Mouse (Mus musculus) liver, adult 2 months (tissue): Measurements from ENCODE around the gene Scn3b. TPM values are rescaled to one million over a fixed set of nuclear protein-coding genes. Genes with fewer than 3 reads are reported as not detected.

ENCODE experiments used
- DNase-seq: peaks from one replicate; pipeline ENCODE4 v3.0.0-alpha.2; 2011; ENCODE audit warnings: low read depth, low spot score; ENCODE audit errors: extremely low read depth
- H3K27ac ChIP-seq: fragments of 200-500 bp; replicated peaks from 2 replicates; pipeline ENCODE4 v1.5.1; 2012; ENCODE audit warnings: low read depth, mild to moderate bottlenecking, control low read depth, inconsistent platforms, low read length; ENCODE audit not compliant: insufficient read depth
- H3K27me3 ChIP-seq: fragments of 200-500 bp; 2 replicates; pipeline ENCODE4 v1.6.1; 2012; ENCODE audit warnings: mild to moderate bottlenecking, moderate library complexity, low read length, inconsistent platforms; ENCODE audit not compliant: control insufficient read depth, insufficient read depth
- H3K36me3 ChIP-seq: fragments of 200-500 bp; 2 replicates; pipeline ENCODE4 v1.6.1; 2012; ENCODE audit warnings: low read length, inconsistent platforms; ENCODE audit not compliant: control insufficient read depth, insufficient read depth
- H3K4me1 ChIP-seq: fragments of 200-500 bp; 2 replicates; pipeline ENCODE4 v1.6.1; 2011; ENCODE audit warnings: low read length; ENCODE audit not compliant: control insufficient read depth, insufficient read depth
- H3K4me3 ChIP-seq: fragments of 200-500 bp; 2 replicates; pipeline ENCODE4 v1.5.1; 2011; ENCODE audit warnings: low read depth, mild to moderate bottlenecking, control low read depth, low read length, moderate library complexity; ENCODE audit not compliant: insufficient read depth
- H3K79me2 ChIP-seq: fragments of 200-500 bp; 2 replicates; pipeline ENCODE4 v1.6.1; 2012; ENCODE audit warnings: inconsistent platforms, mild to moderate bottlenecking, low read length, moderate library complexity; ENCODE audit not compliant: control insufficient read depth, insufficient read depth
- H3K9ac ChIP-seq: fragments of 200-500 bp; 2 replicates; pipeline ENCODE4 v1.6.1; 2012; ENCODE audit warnings: low read depth, mild to moderate bottlenecking, control low read depth, inconsistent platforms, low read length
- CTCF ChIP-seq: fragments of 200-500 bp; IDR thresholded peaks from 2 replicates; pipeline ENCODE4 v1.5.1; 2011; ENCODE audit warnings: low read depth, low read length, control low read depth
- POLR2A ChIP-seq: fragments of 200-500 bp; IDR thresholded peaks from 2 replicates; pipeline ENCODE4 v1.6.1; 2011; ENCODE audit warnings: low read length, control low read depth; ENCODE audit not compliant: insufficient read depth; ENCODE audit errors: extremely low read depth
- WGBS: fragments of 180-500 bp; shearing (Covaris S2); methylation state at CpG from one replicate; pipeline ENCODE4 v1.1.7; 2018; 5-methylcytosine and 5-hydroxymethylcytosine counted together
- polyA plus RNA-seq: library from polyadenylated mRNA; depleted of rRNA; stranded (reverse); fragments of >200 nt; gene quantifications from 2 replicates; pipeline ENCODE4 v1.2.3, GENCODE M21; 2012
- total RNA-seq: library from RNA; depleted of rRNA; stranded (reverse); fragments of >200 nt; gene quantifications from 2 replicates; pipeline ENCODE4 v1.2.3, GENCODE M21; 2014

Scn3b gene
- total and polyA plus RNA-seq, 2 experiments = 0.09 TPM; not detected in 1

DNA sequence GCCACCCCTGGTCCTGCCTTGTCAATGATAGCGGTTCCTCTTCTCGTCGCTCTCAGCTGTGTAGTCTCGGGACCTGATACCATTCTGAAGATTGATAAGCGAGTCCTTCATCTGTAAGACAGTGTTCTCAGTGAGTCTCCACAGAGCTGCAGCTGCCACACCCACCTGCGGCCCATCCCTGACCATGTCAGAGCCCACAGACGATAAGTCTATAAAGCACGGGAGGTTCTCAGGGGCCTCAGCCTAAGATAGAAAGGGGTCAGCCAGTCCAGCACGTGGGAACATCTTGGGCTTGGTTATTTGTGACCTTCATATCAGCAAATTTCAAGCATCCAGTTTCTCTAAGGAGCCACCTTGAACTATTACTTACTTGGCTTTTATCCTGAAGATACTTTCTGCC lies 29.0 kb downstream of the Scn3b start:
- WGBS = 93% methylated on average over 9 of the region's 9 CpGs
- Histone ChIP-seq H3K36me3 (no peaks in the 10 kb centered on the region), H3K4me1 (no peaks in the 10 kb centered on the region), H3K4me3 (no peak overlapping the region), H3K9ac (no peak overlapping the region), H3K27me3 (no peaks in the 10 kb centered on the region), H3K79me2 (no peaks in the 10 kb centered on the region), H3K27ac (no peak overlapping the region)
- DNase-seq = no peak
- no peak for TF ChIP-seq CTCF
- TF ChIP-seq POLR2A = no peak

DNA sequence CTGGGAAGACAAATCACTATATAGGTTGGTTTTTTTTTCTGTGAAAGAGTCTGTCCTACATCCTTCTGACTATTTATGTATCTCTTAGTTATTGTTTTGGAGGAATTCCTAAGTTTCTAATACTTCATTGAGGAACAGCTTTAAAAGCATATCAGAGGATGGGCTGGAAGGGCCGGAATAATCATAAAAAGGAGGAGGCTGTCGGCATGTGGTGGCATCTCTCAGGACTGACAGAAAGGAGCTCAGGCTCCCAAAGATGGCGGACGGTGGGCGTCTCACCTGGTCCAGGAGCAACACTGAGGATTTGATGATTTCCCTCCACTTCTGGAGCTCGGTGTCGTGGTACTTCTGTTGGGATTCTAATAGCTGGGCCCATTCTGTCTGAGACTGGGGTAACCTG lies 30.3 kb downstream of the Scn3b start:
- no peaks in the 10 kb centered on the region for H3K4me1 ChIP-seq
- DNase-seq = no peak
- WGBS = 96% methylated on average over 7 of the region's 7 CpGs
- no peak overlapping the region for H3K4me3 ChIP-seq
- H3K79me2 ChIP-seq = no peaks in the 10 kb centered on the region
- H3K36me3 ChIP-seq = no peaks in the 10 kb centered on the region
- no peak overlapping the region for H3K9ac ChIP-seq
- H3K27me3 ChIP-seq = no peaks in the 10 kb centered on the region
- H3K27ac ChIP-seq = no peak overlapping the region
- TF ChIP-seq CTCF (no peak), POLR2A (no peak)

DNA sequence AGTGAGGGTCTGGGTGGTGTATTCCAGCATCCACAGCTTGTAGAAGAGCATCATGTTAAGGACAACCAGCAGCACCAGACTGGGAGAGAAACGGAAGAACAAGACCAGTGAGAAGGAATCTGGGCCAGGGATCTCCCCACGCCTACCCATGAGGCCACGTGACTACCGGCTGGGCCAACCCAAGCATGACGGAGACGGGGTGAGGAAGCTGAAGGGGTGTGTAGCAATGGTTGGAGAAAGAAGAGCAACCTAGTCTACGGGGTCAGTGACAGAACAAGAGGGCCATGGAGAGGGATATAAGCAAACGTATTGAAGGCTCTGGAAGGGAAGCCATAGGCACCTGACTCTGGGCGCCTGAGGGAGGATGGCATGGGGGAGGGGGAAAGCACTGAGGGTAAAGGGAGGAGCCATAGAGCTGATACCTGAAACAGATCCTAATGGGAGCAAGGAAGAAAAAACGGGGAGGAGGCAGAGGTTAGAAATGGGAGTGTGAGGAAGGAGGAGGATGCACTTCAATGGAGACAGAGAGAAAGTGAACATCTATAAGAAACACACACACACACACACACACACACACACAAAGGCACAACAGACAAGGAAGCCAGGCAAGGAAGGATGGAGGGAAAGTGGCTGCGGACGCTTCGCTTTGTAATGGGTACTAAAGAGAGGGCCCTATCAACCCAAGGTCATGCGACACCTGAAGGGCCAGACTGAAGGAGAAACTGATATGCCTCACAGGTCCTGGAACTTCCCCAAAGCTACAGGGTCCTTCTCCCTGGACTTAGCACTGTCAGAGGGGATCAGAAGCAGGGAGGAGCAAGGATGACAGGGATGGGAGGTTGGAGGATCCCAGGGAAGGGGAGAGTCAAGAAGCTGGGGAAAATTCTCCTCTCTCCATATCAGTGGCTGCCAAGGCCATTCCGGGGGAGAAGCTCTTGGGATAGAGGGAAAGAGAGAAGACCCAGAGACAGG lies 31.3 kb downstream of the Scn3b start:
- 96% methylated on average over 15 of the region's 15 CpGs for WGBS
- no peak overlapping the region for H3K9ac ChIP-seq
- no peaks in the 10 kb centered on the region for H3K79me2 ChIP-seq
- TF ChIP-seq CTCF (no peak), POLR2A (no peak)
- no peak overlapping the region for H3K4me3 ChIP-seq
- DNase-seq = no peak
- no peaks in the 10 kb centered on the region for H3K4me1 ChIP-seq
- H3K27me3 ChIP-seq = no peaks in the 10 kb centered on the region
- H3K27ac ChIP-seq = no peak overlapping the region
- H3K36me3 ChIP-seq = no peaks in the 10 kb centered on the region

DNA sequence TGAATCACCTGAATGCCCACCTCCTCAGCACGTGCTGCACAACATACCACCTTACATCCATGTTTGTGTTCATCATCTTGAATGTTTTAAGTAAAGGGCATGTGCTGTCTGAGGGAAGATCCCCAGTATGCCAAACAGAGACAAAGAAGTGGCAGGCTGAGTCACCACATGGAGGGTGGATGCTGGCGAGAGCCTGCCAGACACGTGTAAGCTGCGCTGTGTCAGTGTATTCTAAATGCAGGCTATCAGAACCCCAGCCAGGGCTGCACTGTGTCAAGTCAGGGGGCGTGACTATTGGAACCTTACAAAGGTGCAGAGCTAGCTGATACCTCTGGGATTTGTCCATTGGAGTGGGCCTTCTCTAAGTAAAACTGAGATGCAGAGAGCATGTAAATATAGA lies 32.5 kb downstream of the Scn3b start:
- 87% methylated on average over 5 of the region's 5 CpGs for WGBS
- no peak for TF ChIP-seq CTCF
- TF ChIP-seq POLR2A = no peak

DNA sequence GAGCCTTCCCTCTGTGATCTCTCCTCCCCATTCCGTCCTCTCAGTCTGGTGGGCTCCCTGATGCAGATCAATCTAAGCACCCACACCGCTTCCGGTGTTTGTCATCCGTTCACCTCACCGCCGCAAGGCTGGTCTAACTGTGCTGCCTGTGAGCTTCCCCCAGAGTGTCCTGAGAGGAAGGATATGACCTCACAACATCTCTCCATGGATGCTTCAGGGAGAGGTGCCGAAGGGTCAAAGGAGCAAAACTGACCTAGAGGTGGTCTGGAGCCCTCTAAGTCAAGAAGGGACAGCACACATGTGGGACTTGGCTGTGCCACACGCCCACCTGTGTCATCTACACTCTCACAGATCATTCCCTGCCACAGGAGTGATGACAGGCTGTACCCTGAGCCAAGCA lies 33.4 kb downstream of the Scn3b start:
- Histone ChIP-seq H3K36me3 (no peaks in the 10 kb centered on the region), H3K27me3 (no peaks in the 10 kb centered on the region), H3K4me3 (no peak overlapping the region), H3K79me2 (no peaks in the 10 kb centered on the region), H3K4me1 (no peaks in the 10 kb centered on the region), H3K9ac (no peak overlapping the region), H3K27ac (no peak overlapping the region)
- DNase-seq = no peak
- no peak for TF ChIP-seq POLR2A
- no peak for TF ChIP-seq CTCF
- WGBS = 86% methylated on average over 8 of the region's 8 CpGs

More for the DNA sequence above, 32.5 kb downstream of the Scn3b start:
- Histone ChIP-seq H3K4me3 (no peak overlapping the region), H3K27ac (no peak overlapping the region), H3K9ac (no peak overlapping the region), H3K79me2 (no peaks in the 10 kb centered on the region), H3K27me3 (no peaks in the 10 kb centered on the region), H3K36me3 (no peaks in the 10 kb centered on the region), H3K4me1 (no peaks in the 10 kb centered on the region)
- no peak for DNase-seq

DNA sequence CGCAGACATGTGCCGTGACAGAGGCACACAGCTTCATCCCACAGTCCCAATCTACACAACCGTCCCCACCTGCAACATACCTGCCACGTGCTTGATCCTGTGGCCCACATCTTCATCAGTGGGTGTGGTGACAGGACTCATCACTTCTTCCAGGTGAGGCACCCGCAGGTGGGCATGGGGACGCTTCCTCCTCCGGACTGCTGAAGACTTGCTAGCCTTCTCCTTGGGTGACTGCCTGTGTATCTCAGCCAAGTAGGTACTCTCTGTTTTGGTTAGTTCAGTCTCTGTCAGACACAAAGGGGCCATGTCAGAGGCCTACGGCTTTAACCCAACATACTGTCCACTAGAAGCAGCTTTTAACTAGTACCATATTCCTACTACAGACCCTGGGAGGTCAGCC lies 35.2 kb downstream of the Scn3b start:
- WGBS = 93% methylated on average over 8 of the region's 8 CpGs
- H3K4me3 ChIP-seq = no peak overlapping the region
- H3K27ac ChIP-seq = no peak overlapping the region
- no peaks in the 10 kb centered on the region for H3K4me1 ChIP-seq
- H3K9ac ChIP-seq = no peak overlapping the region
- DNase-seq = no peak
- no peaks in the 10 kb centered on the region for H3K27me3 ChIP-seq
- no peaks in the 10 kb centered on the region for H3K36me3 ChIP-seq
- TF ChIP-seq CTCF = no peak
- TF ChIP-seq POLR2A = no peak
- no peaks in the 10 kb centered on the region for H3K79me2 ChIP-seq
